Mouse (Mus musculus): ENCODE results near the gene Ube2f. TPM values are rescaled to one million over a fixed set of nuclear protein-coding genes. Genes with fewer than 3 reads are reported as not detected.
A peak's percentile ranks its signal among the peaks of the same experiment; 100 is the strongest.

The Ube2f gene
- polyA plus RNA-seq, 1 experiment from 2014 or later: 60.8 TPM

DNA sequence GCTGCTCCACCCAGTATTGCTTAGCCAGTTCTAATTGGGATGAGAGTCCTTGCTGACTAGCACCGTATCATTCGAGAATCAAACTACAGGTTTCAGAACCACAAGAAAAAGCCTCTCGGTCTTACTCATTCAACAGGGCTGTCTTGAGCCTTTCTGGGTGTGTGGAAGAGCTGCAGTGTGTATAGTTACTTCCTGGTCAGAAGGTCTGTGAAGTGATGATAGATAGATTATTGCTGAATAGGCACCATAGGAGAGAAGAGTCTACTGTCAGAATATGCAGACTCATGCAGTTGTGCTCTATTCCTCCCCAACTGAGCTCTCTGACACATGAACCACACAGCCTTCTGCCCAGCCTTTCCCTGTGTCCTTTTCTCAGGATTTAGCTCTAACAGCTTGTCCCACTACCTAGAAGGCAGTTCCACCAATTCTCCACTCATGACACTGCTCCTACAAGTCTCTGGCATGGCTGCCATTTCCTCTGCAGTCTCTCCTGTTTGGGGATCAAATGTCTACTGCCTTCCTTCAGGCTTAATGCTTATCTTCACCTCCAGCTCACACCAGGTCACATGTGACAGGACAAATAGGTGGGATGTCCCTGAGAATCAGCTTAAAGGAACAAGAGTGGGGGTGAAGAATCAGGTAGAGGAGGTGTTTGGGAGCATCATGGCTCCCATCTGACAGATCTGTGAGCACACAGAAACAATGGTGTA lies 28.5 kb downstream of the Ube2f start:
- Histone ChIP-seq H3K9me3 (ENCODE audit: control insufficient read depth, low read length) (no peaks in the 10 kb centered on the region), H3K36me3 (ENCODE audit: control insufficient read depth, insufficient read depth, low read length) (peaks cover 19% of the 10 kb centered on the region), H3K4me3 (ENCODE audit: low read length) (no peak overlapping the region), H3K27ac (ENCODE audit: low read length) (no peak overlapping the region), H3K4me2 (ENCODE audit: low read depth, low read length) (no peak overlapping the region), H3K27me3 (ENCODE audit: control insufficient read depth, insufficient read depth, low read depth, low read length) (no peaks in the 10 kb centered on the region), H3K4me1 (replicated peaks; ENCODE audit: control insufficient read depth, insufficient read depth, low read length) (no peaks in the 10 kb centered on the region), H3K9ac (ENCODE audit: low read length) (no peak overlapping the region)
- no peak for ATAC-seq (ENCODE audit: low read depth)
- 91% methylated on average over 3 of the region's 3 CpGs for WGBS

DNA sequence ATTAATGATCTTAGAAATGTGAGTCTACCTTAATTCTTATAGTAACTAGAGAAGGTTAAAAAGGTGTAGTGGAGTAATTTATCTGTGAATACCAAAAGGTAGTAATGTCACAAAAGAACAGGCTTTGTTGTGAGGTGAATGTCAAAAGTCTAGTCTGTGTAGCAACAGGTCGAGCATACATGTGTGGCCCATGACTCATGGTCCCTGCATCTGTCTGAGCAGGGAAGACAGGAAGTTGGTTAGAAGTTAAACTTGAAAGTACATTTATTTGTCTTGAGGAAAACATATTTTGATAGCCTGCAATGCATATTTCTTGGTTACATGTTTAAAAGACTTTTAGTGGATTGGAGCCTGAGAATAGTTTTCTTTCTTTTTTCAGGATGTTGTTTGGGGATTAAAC lies 29.0 kb downstream of the Ube2f start:
- no peak for ATAC-seq (ENCODE audit: low read depth)
- 76% methylated on average over 1 of the region's 1 CpGs for WGBS
- H3K36me3 ChIP-seq (ENCODE audit: control insufficient read depth, insufficient read depth, low read length): peaks cover 19% of the 10 kb centered on the region

DNA sequence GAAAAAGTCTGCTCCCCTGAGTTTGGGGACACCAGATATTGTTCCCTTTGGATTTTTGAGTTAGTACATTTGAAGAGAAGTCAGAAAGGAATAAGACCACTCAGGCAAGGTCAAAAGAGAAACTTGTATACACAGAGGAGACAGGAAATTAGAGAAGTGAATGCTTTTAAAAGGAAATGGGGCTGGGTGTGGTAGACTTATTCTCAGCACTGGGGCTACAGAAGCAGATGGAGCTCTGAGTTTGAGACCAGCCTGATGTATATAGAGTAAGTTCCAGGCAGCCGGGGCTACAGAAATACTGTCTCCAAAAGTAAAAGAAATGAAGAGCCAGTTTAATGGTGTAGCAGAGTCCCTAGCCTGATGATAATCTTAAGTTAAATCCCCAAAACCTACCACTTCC lies 32.5 kb downstream of the Ube2f start:
- H3K9ac ChIP-seq (ENCODE audit: low read length): no peak overlapping the region
- H3K36me3 ChIP-seq (ENCODE audit: control insufficient read depth, insufficient read depth, low read length): peaks cover 20% of the 10 kb centered on the region
- no peak for ATAC-seq (ENCODE audit: low read depth)
- H3K4me2 ChIP-seq (ENCODE audit: low read depth, low read length): no peak overlapping the region
- no peaks in the 10 kb centered on the region for H3K27me3 ChIP-seq (ENCODE audit: control insufficient read depth, insufficient read depth, low read depth, low read length)
- 78% methylated on average over 1 of the region's 1 CpGs for WGBS
- H3K4me1 ChIP-seq (replicated peaks; ENCODE audit: control insufficient read depth, insufficient read depth, low read length): no peaks in the 10 kb centered on the region
- H3K9me3 ChIP-seq (ENCODE audit: control insufficient read depth, low read length): no peaks in the 10 kb centered on the region
- H3K27ac ChIP-seq (ENCODE audit: low read length): no peak overlapping the region
- no peak overlapping the region for H3K4me3 ChIP-seq (ENCODE audit: low read length)

More for the DNA sequence above, 29.0 kb downstream of the Ube2f start:
- Histone ChIP-seq H3K27ac (ENCODE audit: low read length) (no peak overlapping the region), H3K9ac (ENCODE audit: low read length) (no peak overlapping the region), H3K9me3 (ENCODE audit: control insufficient read depth, low read length) (no peaks in the 10 kb centered on the region), H3K27me3 (ENCODE audit: control insufficient read depth, insufficient read depth, low read depth, low read length) (no peaks in the 10 kb centered on the region), H3K4me2 (ENCODE audit: low read depth, low read length) (no peak overlapping the region), H3K4me1 (replicated peaks; ENCODE audit: control insufficient read depth, insufficient read depth, low read length) (no peaks in the 10 kb centered on the region), H3K4me3 (ENCODE audit: low read length) (no peak overlapping the region)

DNA sequence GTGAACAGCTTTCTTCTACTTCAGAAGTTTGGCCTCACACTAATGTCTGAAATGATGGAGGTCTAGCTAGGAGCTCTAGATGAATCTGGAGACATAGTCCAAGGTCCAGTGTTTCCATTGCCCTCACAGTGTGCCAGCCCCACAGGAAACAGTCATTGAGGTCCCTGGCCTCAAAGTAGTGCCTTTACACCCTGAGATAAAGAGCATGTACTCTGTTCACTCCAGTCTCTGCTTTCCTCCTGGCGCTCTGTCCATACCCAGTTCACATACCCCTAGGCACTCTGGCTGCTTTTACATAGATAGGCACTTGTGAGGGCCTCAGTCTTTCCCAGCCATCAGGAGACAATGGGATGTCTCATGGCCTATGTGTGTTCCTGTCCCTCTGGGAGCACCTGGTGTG lies 39.3 kb downstream of the Ube2f start:
- H3K4me3 ChIP-seq (ENCODE audit: low read length): no peak overlapping the region
- H3K4me1 ChIP-seq (replicated peaks; ENCODE audit: control insufficient read depth, insufficient read depth, low read length): no peaks in the 10 kb centered on the region
- no peak overlapping the region for H3K4me2 ChIP-seq (ENCODE audit: low read depth, low read length)
- no peak overlapping the region for H3K27ac ChIP-seq (ENCODE audit: low read length)
- WGBS: 85% methylated on average over 1 of the region's 1 CpGs
- H3K27me3 ChIP-seq (ENCODE audit: control insufficient read depth, insufficient read depth, low read depth, low read length): no peaks in the 10 kb centered on the region
- no peak for ATAC-seq (ENCODE audit: low read depth)
- H3K36me3 ChIP-seq (ENCODE audit: control insufficient read depth, insufficient read depth, low read length): peaks cover 7% of the 10 kb centered on the region
- H3K9ac ChIP-seq (ENCODE audit: low read length): no peak overlapping the region
- H3K9me3 ChIP-seq (ENCODE audit: control insufficient read depth, low read length): no peaks in the 10 kb centered on the region

DNA sequence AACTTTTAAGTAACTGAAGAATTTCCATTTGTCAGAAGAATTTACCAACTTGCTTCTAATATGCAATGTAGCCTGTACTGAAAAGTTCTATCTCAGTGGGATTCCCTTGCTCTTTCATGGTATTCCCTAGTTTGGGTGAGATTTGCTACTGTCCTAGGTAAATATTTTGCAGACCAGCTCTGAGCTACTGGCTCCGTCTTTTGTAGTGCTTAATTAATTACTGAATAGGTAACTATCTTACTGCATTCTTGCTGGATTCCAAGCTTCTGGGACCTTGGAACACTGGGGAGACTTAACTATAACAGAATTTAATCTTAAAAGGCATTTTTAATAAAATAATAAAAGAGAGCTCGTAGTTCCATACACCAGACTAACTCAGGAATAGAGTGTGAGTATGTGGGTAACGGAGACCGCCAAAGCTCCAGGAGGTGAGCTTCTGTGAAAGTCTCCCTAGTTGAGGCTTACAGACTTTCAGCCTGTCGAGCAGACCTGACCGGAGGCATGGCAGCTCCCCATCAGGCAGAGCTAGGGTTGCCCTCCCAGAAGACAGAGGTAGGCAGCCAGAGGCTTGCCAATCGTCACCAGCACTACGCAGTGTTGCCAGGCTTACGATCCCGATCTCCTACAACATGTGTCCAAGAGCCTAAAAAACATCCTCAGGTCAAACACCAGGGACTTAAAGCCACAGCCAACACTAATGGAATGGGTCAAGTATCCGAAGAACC lies 42.2 kb downstream of the Ube2f start:
- WGBS: 90% methylated on average over 11 of the region's 11 CpGs
- no peaks in the 10 kb centered on the region for H3K27me3 ChIP-seq (ENCODE audit: control insufficient read depth, insufficient read depth, low read depth, low read length)
- no peaks in the 10 kb centered on the region; the same call in 1 of the 2 replicates for H3K36me3 ChIP-seq (ENCODE audit: control insufficient read depth, insufficient read depth, low read length)
- no peak overlapping the region for H3K9ac ChIP-seq (ENCODE audit: low read length)
- no peaks in the 10 kb centered on the region for H3K4me1 ChIP-seq (replicated peaks; ENCODE audit: control insufficient read depth, insufficient read depth, low read length)
- H3K4me3 ChIP-seq (ENCODE audit: low read length): no peak overlapping the region
- H3K4me2 ChIP-seq (ENCODE audit: low read depth, low read length): no peak overlapping the region
- no peak overlapping the region for H3K27ac ChIP-seq (ENCODE audit: low read length)
- H3K9me3 ChIP-seq (ENCODE audit: control insufficient read depth, low read length): no peaks in the 10 kb centered on the region
- no peak for ATAC-seq (ENCODE audit: low read depth)

DNA sequence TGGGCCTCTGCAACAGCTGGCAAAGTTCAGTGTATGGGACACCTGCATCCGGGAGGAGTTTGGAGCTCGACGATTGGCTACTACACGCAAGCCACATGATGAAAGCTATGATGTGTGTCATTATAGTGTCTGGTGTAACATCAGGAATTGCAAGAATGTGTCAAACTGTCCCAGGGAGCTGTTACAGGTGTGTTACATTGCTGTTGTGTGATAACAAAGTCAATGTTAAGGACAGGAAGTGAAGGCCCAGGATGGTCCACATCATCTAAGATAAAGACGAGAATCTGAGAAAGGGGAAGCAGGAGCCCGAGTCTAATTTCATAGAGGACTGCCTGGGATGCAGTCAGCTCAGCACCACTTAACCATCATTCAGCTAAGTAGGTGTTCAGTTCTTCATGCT lies 45.4 kb downstream of the Ube2f start:
- Histone ChIP-seq H3K9me3 (ENCODE audit: control insufficient read depth, low read length) (no peaks in the 10 kb centered on the region), H3K4me2 (ENCODE audit: low read depth, low read length) (no peak overlapping the region), H3K36me3 (ENCODE audit: control insufficient read depth, insufficient read depth, low read length) (no peaks in the 10 kb centered on the region; the same call in 1 of the 2 replicates), H3K4me1 (replicated peaks; ENCODE audit: control insufficient read depth, insufficient read depth, low read length) (peaks cover 14% of the 10 kb centered on the region; the same call in 1 of the 2 replicates), H3K9ac (ENCODE audit: low read length) (no peak overlapping the region), H3K27ac (ENCODE audit: low read length) (no peak overlapping the region), H3K4me3 (ENCODE audit: low read length) (no peak overlapping the region), H3K27me3 (ENCODE audit: control insufficient read depth, insufficient read depth, low read depth, low read length) (no peaks in the 10 kb centered on the region)
- no peak for ATAC-seq (ENCODE audit: low read depth)
- 87% methylated on average over 6 of the region's 6 CpGs for WGBS

DNA sequence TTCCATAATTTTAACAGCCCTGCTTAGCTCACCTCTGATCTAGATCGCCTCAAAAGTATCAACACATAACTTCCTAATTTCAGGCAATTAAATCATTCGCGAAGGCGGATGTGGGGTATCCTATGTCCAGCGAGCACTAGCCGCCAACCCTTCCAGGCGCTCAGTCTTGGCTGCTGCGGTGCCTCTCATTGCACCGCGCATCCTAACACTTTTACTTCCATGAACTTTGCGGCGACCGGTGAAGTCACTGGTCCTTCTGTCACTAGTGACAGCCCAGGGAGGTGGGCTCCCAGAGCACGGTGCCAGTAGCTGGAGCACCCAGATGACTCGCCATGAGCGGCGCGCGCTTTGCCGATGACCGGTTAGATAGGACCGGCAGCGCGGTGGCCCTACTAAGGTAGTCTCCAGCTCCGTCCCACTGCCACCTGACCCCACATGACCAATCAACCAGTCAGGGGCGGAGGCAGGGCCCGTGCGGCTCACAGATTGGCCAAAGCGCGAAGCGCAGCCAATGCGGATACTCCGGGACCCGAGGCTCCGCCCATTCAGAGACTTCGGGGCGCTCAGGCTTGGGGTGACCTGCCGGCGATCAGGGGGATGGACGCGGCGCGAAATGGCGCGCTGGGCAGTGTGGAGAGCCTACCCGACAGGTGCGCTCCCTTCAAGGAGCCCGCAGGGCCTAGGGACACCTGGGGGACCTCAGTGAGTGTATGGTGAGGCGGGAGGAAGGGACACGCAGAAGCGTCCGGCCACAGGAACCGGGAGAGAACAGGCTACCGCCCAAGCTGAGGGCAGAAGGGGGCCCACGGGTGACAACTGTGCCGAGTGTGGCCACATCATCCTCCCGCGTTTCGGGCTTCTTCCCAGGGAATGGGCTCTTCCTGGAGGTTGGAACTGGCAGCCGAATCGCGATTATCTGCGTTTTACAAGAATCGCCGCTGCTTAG lies 48.0 kb downstream of the Ube2f start, which contains the start of gene Scly:
Gene Scly, plus strand, starts transcription at position 540 of the 946 bp plus-strand sequence.
- under 1% methylated on average over 64 of the region's 65 CpGs for whole genome bisulfite sequencing
- peak within 1 kb of the TSS; percentile 87 for H3K4me3 ChIP-seq (ENCODE audit: low read length)
- no peaks in the 10 kb centered on the region for H3K9me3 ChIP-seq (ENCODE audit: control insufficient read depth, low read length)
- H3K36me3 ChIP-seq (ENCODE audit: control insufficient read depth, insufficient read depth, low read length): no peaks in the 10 kb centered on the region; the same call in 1 of the 2 replicates
- H3K9ac ChIP-seq (ENCODE audit: low read length): peak within 1 kb of the TSS; percentile 79
- peak; percentile 99 for ATAC-seq (ENCODE audit: low read depth)
- H3K4me2 ChIP-seq (ENCODE audit: low read depth, low read length): peak within 1 kb of the TSS; percentile 86
- H3K27ac ChIP-seq (ENCODE audit: low read length): no peak within 1 kb of the TSS
- H3K4me1 ChIP-seq (replicated peaks; ENCODE audit: control insufficient read depth, insufficient read depth, low read length): peaks cover 14% of the 10 kb centered on the region; the same call in 1 of the 2 replicates
- H3K27me3 ChIP-seq (ENCODE audit: control insufficient read depth, insufficient read depth, low read depth, low read length): no peaks in the 10 kb centered on the region

DNA sequence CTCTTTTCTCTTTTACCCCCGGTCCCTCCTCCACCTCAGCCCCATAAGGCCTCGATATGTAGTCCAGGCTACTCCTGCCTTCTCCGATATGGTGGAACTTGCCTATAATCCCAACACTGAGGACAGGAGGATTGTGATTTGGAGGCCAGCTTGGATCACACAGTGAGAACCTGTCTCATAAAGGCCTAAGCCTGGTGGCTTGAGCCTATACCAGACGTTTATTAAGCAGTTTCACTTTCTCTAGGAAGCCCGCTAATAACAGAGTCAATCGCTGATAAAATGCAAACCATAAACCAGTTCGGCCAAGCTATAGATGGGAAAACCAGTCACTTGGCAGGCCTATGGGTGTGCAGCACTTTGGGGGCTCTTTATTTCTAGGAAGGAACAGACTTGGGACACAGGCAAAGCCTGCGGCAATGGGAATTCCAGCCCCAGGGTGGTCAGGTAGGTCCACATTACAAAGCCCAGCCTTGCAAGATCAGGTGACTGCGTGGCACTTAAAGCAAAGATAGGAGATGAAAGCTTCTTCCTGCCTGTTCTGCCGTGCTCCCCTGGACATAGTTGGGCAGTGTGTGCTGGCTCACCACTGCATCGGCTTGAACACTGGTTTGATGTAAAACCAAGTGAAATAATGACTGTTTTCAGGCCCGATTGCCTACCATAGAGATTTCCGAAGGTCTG lies 49.1 kb downstream of the Ube2f start:
- Histone ChIP-seq H3K36me3 (ENCODE audit: control insufficient read depth, insufficient read depth, low read length) (no peaks in the 10 kb centered on the region; the same call in 1 of the 2 replicates), H3K4me3 (ENCODE audit: low read length) (peak overlapping the region; percentile 87), H3K4me2 (ENCODE audit: low read depth, low read length) (peak overlapping the region; percentile 86), H3K9me3 (ENCODE audit: control insufficient read depth, low read length) (no peaks in the 10 kb centered on the region), H3K27ac (ENCODE audit: low read length) (no peak overlapping the region), H3K9ac (ENCODE audit: low read length) (peak overlapping the region; percentile 40; the same call in 1 of the 2 replicates), H3K27me3 (ENCODE audit: control insufficient read depth, insufficient read depth, low read depth, low read length) (no peaks in the 10 kb centered on the region), H3K4me1 (replicated peaks; ENCODE audit: control insufficient read depth, insufficient read depth, low read length) (peaks cover 14% of the 10 kb centered on the region; the same call in 1 of the 2 replicates)
- ATAC-seq (ENCODE audit: low read depth): no peak
- WGBS: 72% methylated on average over 13 of the region's 13 CpGs

Data from lung, embryonic 16.5 days (tissue).